Mouse (Mus musculus): ENCODE measurements around the gene Inf2.

Inf2 gene

GRCm38 (mm10) chr12:112570160-112570559 is 18.4 kb upstream of the Inf2 start:
- no peak for DNase-seq (ENCODE audit: low spot score in 2 of 2)

- DNase-seq (ENCODE audit: low spot score in 2 of 2) = no peak
Measured at GRCm38 (mm10) chr12:112571064-112571463, 17.5 kb upstream of the Inf2 start.

- DNase-seq (ENCODE audit: low spot score in 2 of 2) = no peak
Measured at GRCm38 (mm10) chr12:112575274-112575986, 13.2 kb upstream of the Inf2 start.

GRCm38 (mm10) chr12:112576341-112576740 is 12.2 kb upstream of the Inf2 start:
- DNase-seq (ENCODE audit: low spot score in 2 of 2) = no peak

- DNase-seq (ENCODE audit: low spot score in 2 of 2) = no peak
Measured at GRCm38 (mm10) chr12:112576749-112577148, 11.8 kb upstream of the Inf2 start.

- DNase-seq (ENCODE audit: low spot score in 2 of 2) = no peak
Measured at GRCm38 (mm10) chr12:112578296-112579090, 10.1 kb upstream of the Inf2 start.

- no peak for DNase-seq (ENCODE audit: low spot score in 2 of 2)
Measured at GRCm38 (mm10) chr12:112579430-112579829, 9.2 kb upstream of the Inf2 start.

GRCm38 (mm10) chr12:112579926-112580325 is 8.7 kb upstream of the Inf2 start:
- no peak for DNase-seq (ENCODE audit: low spot score in 2 of 2)

- DNase-seq (ENCODE audit: low spot score in 2 of 2) = no peak
Measured at GRCm38 (mm10) chr12:112581113-112581512, 7.5 kb upstream of the Inf2 start.

- no peak for DNase-seq (ENCODE audit: low spot score in 2 of 2)
Measured at GRCm38 (mm10) chr12:112584954-112585353, 3.6 kb upstream of the Inf2 start.

- no peak for DNase-seq (ENCODE audit: low spot score in 2 of 2)
Measured at GRCm38 (mm10) chr12:112585924-112586538, 2.6 kb upstream of the Inf2 start.

GRCm38 (mm10) chr12:112587125-112588124 is 1.2 kb upstream of the Inf2 start:
- DNase-seq (ENCODE audit: low spot score in 2 of 2) = no peak

GRCm38 (mm10) chr12:112589491-112590191 is 1.1 kb downstream of the Inf2 start:
- no peak for DNase-seq (ENCODE audit: low spot score in 2 of 2)

GRCm38 (mm10) chr12:112590566-112591239 is 2.1 kb downstream of the Inf2 start:
- DNase-seq (ENCODE audit: low spot score in 2 of 2) = no peak

- no peak for DNase-seq (ENCODE audit: low spot score in 2 of 2)
Measured at GRCm38 (mm10) chr12:112591240-112591639, 2.7 kb downstream of the Inf2 start.

GRCm38 (mm10) chr12:112591730-112592129 is 3.1 kb downstream of the Inf2 start:
- DNase-seq (ENCODE audit: low spot score in 2 of 2) = no peak

- no peak for DNase-seq (ENCODE audit: low spot score in 2 of 2)
Measured at GRCm38 (mm10) chr12:112592985-112593734, 4.6 kb downstream of the Inf2 start.

GRCm38 (mm10) chr12:112593951-112594915 is 5.6 kb downstream of the Inf2 start:
- DNase-seq (ENCODE audit: low spot score in 2 of 2) = no peak

All from spleen, postnatal 14 days (tissue).